Mouse (Mus musculus) liver, postnatal 0 days (tissue): ENCODE measurements around the gene Msx1.

Experiments used
- CTCF ChIP-seq: sonication (generic); IDR thresholded peaks from 2 replicates; pipeline ENCODE4 v1.5.1; 2016; ENCODE audit warnings: antibody characterized with exemption, low read depth
- EP300 ChIP-seq: IDR thresholded peaks from 2 replicates; pipeline ENCODE4 v1.6.1; 2016; ENCODE audit warnings: antibody characterized with exemption, low read depth, mild to moderate bottlenecking

DNA sequence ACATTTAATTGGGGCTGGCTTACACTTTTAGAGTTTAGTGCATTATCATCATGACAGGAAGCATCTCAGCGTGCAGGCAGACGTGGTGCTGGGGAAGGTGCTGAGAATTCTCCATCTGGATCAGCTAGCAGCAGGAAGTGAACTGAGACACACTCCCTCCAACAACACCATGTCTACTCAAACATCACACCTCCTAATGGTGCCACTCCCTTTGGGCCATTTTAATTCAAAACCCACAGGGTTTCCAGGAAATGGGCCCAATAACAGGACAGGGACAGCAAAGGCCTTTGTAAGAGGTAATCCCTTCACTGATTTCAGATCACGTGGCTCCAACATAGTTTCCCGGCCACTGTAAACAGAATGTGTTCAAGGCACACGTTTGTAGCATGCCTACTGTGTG is 31.7 kb upstream of the Msx1 start:
- TF ChIP-seq CTCF (no peak), EP300 (no peak)
